Mouse (Mus musculus) midbrain, embryonic 11.5 days (tissue): ENCODE measurements around the gene 4930550C14Rik. TPM values are rescaled to one million over a fixed set of nuclear protein-coding genes. Genes with fewer than 3 reads are reported as not detected.

Experiments
- microRNA-seq: library from miRNA; unstranded; fragments of <30 nt; microRNA quantifications from one replicate; pipeline ENCODE4, GENCODE M21; 2017
- polyA plus RNA-seq: library from polyadenylated mRNA; unstranded; fragments of >200 nt; fragmentation: Nextera tagmentation; extraction: Ambion mirVana; gene quantifications from 2 replicates; pipeline ENCODE4 v1.2.1, GENCODE M21; 2014

Gene 4930550C14Rik
- polyA plus RNA-seq, 1 experiment from 2014 or later = 0.34 TPM

Small RNA genes within 50 kb of the gene (microRNA-seq; reads per million reads assigned to microRNA genes)
- not detected for gene Mir130c

Other genes starting within 250 kb of the 4930550C14Rik start
- 30.7 and 38.2 TPM in 2 replicates for gene Ddx10, start 154.3 kb upstream of the 4930550C14Rik start, polyA plus RNA-seq
- 0.70 TPM in 2 replicates for gene Exph5, start 100.7 kb upstream of the 4930550C14Rik start, polyA plus RNA-seq
- gene Kdelc2, start 18.3 kb upstream of the 4930550C14Rik start, polyA plus RNA-seq = 11.0 and 12.9 TPM in 2 replicates
- gene Atm, start 134.4 kb downstream of the 4930550C14Rik start, polyA plus RNA-seq = 17.7 and 18.0 TPM in 2 replicates
- 22.2 and 25.4 TPM in 2 replicates for gene Npat, start 134.7 kb downstream of the 4930550C14Rik start, polyA plus RNA-seq
- gene Acat1, start 208.1 kb downstream of the 4930550C14Rik start, polyA plus RNA-seq = 52.7 and 53.2 TPM in 2 replicates